Mouse (Mus musculus): ENCODE measurements around the gene Nudc. TPM values are rescaled to one million over a fixed set of nuclear protein-coding genes. Genes with fewer than 3 reads are reported as not detected.

The Nudc gene
- polyA plus RNA-seq (2012; rRNA removed) (141 and 184 TPM in 2 replicates), polyA plus RNA-seq (2014; fragmentation: Nextera tagmentation; extraction: Ambion mirVana) (180 and 197 TPM in 2 replicates)

DNA sequence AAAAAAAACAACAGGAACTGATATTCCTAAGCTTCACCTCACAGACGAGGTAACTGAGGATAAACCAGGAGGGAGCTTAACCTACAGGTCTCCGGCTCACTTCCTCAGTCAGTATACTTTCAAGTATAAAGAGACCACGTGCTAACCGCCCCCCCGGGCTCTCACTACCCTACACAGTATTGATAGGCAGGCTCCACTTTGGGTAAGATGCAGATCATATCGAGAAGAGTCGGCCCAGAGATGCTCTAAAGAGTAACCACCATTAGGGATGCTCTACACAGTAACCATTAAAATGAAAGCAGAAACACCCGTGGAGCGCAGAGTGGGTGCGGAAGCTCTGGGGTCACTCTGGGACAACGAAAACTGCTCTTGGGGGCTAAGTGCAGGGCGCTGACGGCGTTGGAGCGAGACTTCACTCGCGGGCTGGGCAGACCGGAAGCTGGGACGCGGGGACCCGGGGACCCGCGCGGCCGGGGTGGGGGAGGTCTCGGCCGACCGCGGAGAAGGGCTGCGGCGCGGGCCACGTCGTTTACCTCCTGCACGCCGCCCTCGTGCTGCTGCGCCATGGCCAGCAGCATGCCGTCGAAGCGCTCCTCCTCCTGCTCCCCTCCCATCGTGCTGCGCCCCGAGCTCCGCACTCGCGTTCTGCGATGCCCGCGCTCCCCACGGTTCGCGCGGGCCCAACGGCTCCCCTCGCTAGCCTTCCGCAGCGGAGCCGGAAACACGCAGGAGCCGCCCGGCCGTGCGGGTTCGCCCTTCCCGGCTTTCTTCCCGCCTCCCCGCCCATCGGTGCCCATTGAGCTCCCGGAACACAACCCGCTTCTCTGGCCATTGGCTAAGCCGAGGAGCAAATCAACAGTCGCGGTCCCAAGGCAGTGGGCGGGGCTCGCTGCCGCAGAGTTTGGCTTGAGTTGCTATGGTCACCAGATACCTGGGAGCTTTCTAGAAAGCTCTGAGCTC lies at the start of gene Nudc:
Gene Nudc, minus strand, starts transcription at position 725 of the 960 bp plus-strand sequence.
- Histone ChIP-seq H3K27ac (replicated peaks; ENCODE audit: low read depth, low read length) (peak within 1 kb of the TSS; percentile 61; the same call in 1 of the 2 replicates), H3K27me3 (ENCODE audit: control insufficient read depth, insufficient read depth, low read length) (no peaks in the 10 kb centered on the region), H3K9me3 (ENCODE audit: control insufficient read depth, low read length) (no peaks in the 10 kb centered on the region; the same call in 1 of the 2 replicates), H3K4me1 (ENCODE audit: control insufficient read depth, insufficient read depth, low read length) (no peaks in the 10 kb centered on the region; the same call in 1 of the 2 replicates), H3K4me2 (replicated peaks; ENCODE audit: low read depth, low read length, severe bottlenecking) (peak within 1 kb of the TSS; percentile 86), H3K9ac (ENCODE audit: low read depth, low read length, severe bottlenecking) (peak within 1 kb of the TSS; percentile 84), H3K36me3 (ENCODE audit: control insufficient read depth, insufficient read depth, low read length) (peaks cover 34% of the 10 kb centered on the region), H3K4me3 (replicated peaks; ENCODE audit: low read length) (peak within 1 kb of the TSS; percentile 85)
- WGBS = 4% methylated on average over 68 of the region's 77 CpGs
- ATAC-seq (ENCODE audit: low FRiP score, low read depth) (peak; percentile 99), DNase-seq (ENCODE audit: low spot score) (peak; percentile 96)
- peak; percentile 89; the same call in 1 of the 2 replicates for TF ChIP-seq POLR2A (IDR thresholded peaks at IDR 0.05; ENCODE audit: borderline replicate concordance, extremely low read depth, insufficient read depth, insufficient read length)

GRCm38 (mm10) chr4:133595538-133595937 lies 49.7 kb upstream of the Nudc start:
- Histone ChIP-seq H3K36me3 (ENCODE audit: control insufficient read depth, insufficient read depth, low read length) (peaks cover 14% of the 10 kb centered on the region), H3K4me1 (ENCODE audit: control insufficient read depth, insufficient read depth, low read length) (peaks cover 4% of the 10 kb centered on the region; the same call in 1 of the 2 replicates), H3K4me3 (replicated peaks; ENCODE audit: low read length) (no peak overlapping the region), H3K27me3 (ENCODE audit: control insufficient read depth, insufficient read depth, low read length) (peaks cover 17% of the 10 kb centered on the region), H3K9me3 (ENCODE audit: control insufficient read depth, low read length) (no peaks in the 10 kb centered on the region), H3K27ac (replicated peaks; ENCODE audit: low read depth, low read length) (no peak overlapping the region), H3K9ac (ENCODE audit: low read depth, low read length, severe bottlenecking) (no peak overlapping the region), H3K4me2 (replicated peaks; ENCODE audit: low read depth, low read length, severe bottlenecking) (no peak overlapping the region)
- WGBS = 62% methylated on average over 7 of the region's 7 CpGs
- ATAC-seq (ENCODE audit: low FRiP score, low read depth) = no peak
- no peak for DNase-seq (ENCODE audit: low spot score)
- no peak for TF ChIP-seq POLR2A (IDR thresholded peaks at IDR 0.05; ENCODE audit: borderline replicate concordance, extremely low read depth, insufficient read depth, insufficient read length)

- Histone ChIP-seq H3K4me2 (replicated peaks; ENCODE audit: low read depth, low read length, severe bottlenecking) (no peak overlapping the region), H3K36me3 (ENCODE audit: control insufficient read depth, insufficient read depth, low read length) (peaks cover 43% of the 10 kb centered on the region), H3K4me3 (replicated peaks; ENCODE audit: low read length) (no peak overlapping the region), H3K9me3 (ENCODE audit: control insufficient read depth, low read length) (no peaks in the 10 kb centered on the region), H3K27me3 (ENCODE audit: control insufficient read depth, insufficient read depth, low read length) (no peaks in the 10 kb centered on the region), H3K4me1 (ENCODE audit: control insufficient read depth, insufficient read depth, low read length) (no peaks in the 10 kb centered on the region), H3K27ac (replicated peaks; ENCODE audit: low read depth, low read length) (no peak overlapping the region), H3K9ac (ENCODE audit: low read depth, low read length, severe bottlenecking) (no peak overlapping the region)
- DNase-seq (ENCODE audit: low spot score) (peak; percentile 75), ATAC-seq (ENCODE audit: low FRiP score, low read depth) (no peak; the same call in 1 of the 2 replicates)
- 34% methylated on average over 7 of the region's 7 CpGs for WGBS
- no peak for TF ChIP-seq POLR2A (IDR thresholded peaks at IDR 0.05; ENCODE audit: borderline replicate concordance, extremely low read depth, insufficient read depth, insufficient read length)
Observed at GRCm38 (mm10) chr4:133592570-133592969, 46.8 kb upstream of the Nudc start.

- 2% methylated on average over 63 of the region's 65 CpGs for WGBS
- peak within 1 kb of the TSS; percentile 43; the same call in 1 of the 2 replicates for H3K27ac ChIP-seq (replicated peaks; ENCODE audit: low read depth, low read length)
- H3K4me3 ChIP-seq (replicated peaks; ENCODE audit: low read length) = peak within 1 kb of the TSS; percentile 87
- no peaks in the 10 kb centered on the region for H3K27me3 ChIP-seq (ENCODE audit: control insufficient read depth, insufficient read depth, low read length)
- peak; percentile 23; the same call in 1 of the 2 replicates for TF ChIP-seq POLR2A (IDR thresholded peaks at IDR 0.05; ENCODE audit: borderline replicate concordance, extremely low read depth, insufficient read depth, insufficient read length)
- no peaks in the 10 kb centered on the region for H3K9me3 ChIP-seq (ENCODE audit: control insufficient read depth, low read length)
- DNase-seq (ENCODE audit: low spot score) = peak; percentile 88
- H3K36me3 ChIP-seq (ENCODE audit: control insufficient read depth, insufficient read depth, low read length) = peaks cover 67% of the 10 kb centered on the region
- peak within 1 kb of the TSS; percentile 65 for H3K9ac ChIP-seq (ENCODE audit: low read depth, low read length, severe bottlenecking)
- peak; percentile 90 for ATAC-seq (ENCODE audit: low FRiP score, low read depth)
- peak within 1 kb of the TSS; percentile 95 for H3K4me2 ChIP-seq (replicated peaks; ENCODE audit: low read depth, low read length, severe bottlenecking)
- H3K4me1 ChIP-seq (ENCODE audit: control insufficient read depth, insufficient read depth, low read length) = no peaks in the 10 kb centered on the region
Observed at GRCm38 (mm10) chr4:133584059-133584951, 38.5 kb upstream of the Nudc start, which contains the start of gene Gpn2. Gene Gpn2, plus strand, starts transcription at chr4:133584362.
